Comparison of ENCODE assay signal across 17 mouse cellular contexts in genomic region chr2:168780596-168780995, GRCm38 (mm10). TPM values are rescaled to one million over a fixed set of nuclear protein-coding genes. Genes with fewer than 3 reads are reported as not detected.
DNase-seq lines count a peak whose midpoint lies in the region; ATAC-seq lines count a peak whose summit lies in the region.
"Had no signal": no experiment of that assay in that cellular context is flagged by ENCODE, and none has a peak within 500 bp of the region (broad histone marks: within the 10 kb centered on the region; RNA-seq: fewer than 3 reads in every experiment).

No protein-coding gene starts in this region.

- H3K4me3 ChIP-seq in liver, embryonic 11.5 days (ENCODE audit: low read depth, low read length) = no peak overlapping the region
- H3K4me3 ChIP-seq in embryonic facial prominence, embryonic 10.5 days = 0 out of 2 replicates have a peak overlapping the region, but pooled peaks have one; percentile 17
- H3K4me3 ChIP-seq in liver, embryonic 15.5 days (replicated peaks) = no peak overlapping the region
- H3K4me3 ChIP-seq in forebrain, embryonic 15.5 days = no peak overlapping the region
- H3K4me3 ChIP-seq: myocyte had no signal

- no peak overlapping the region for H3K9ac ChIP-seq in liver, embryonic 11.5 days (ENCODE audit: low read depth, low read length)
- H3K9ac ChIP-seq in liver, embryonic 15.5 days = no peak overlapping the region
- no peak overlapping the region for H3K9ac ChIP-seq in forebrain, embryonic 15.5 days (replicated peaks)

- H3K4me2 ChIP-seq in liver, embryonic 11.5 days = no peak overlapping the region
- no peak overlapping the region for H3K4me2 ChIP-seq in liver, embryonic 15.5 days
- no peak overlapping the region for H3K4me2 ChIP-seq in forebrain, embryonic 15.5 days (replicated peaks)

- no peaks in the 10 kb centered on the region; the same call in 1 of the 2 replicates for H3K4me1 ChIP-seq in liver, embryonic 11.5 days (replicated peaks; ENCODE audit: control insufficient read depth, insufficient read depth, low read length)
- peaks cover 26% of the 10 kb centered on the region for H3K4me1 ChIP-seq in embryonic facial prominence, embryonic 10.5 days
- H3K4me1 ChIP-seq in liver, embryonic 15.5 days (replicated peaks) = peaks cover 4% of the 10 kb centered on the region; the same call in 1 of the 2 replicates
- peaks cover 6% of the 10 kb centered on the region; the same call in 1 of the 2 replicates for H3K4me1 ChIP-seq in forebrain, embryonic 15.5 days

- H3K27ac ChIP-seq in liver, embryonic 11.5 days (ENCODE audit: low read depth, low read length) = peak overlapping the region; percentile 73
- H3K27ac ChIP-seq in embryonic facial prominence, embryonic 10.5 days (replicated peaks) = no peak overlapping the region
- 0 out of 2 replicates have a peak overlapping the region, but pooled peaks have one; percentile 6 for H3K27ac ChIP-seq in liver, embryonic 15.5 days (replicated peaks)
- H3K27ac ChIP-seq in forebrain, embryonic 15.5 days (replicated peaks) = no peak overlapping the region
- H3K27ac ChIP-seq: macrophage had no signal

- peak; percentile 29 for DNase-seq in embryo, embryonic 10.5 days (ENCODE audit: low spot score)
- no peak for DNase-seq in embryo, embryonic 9.5 days (ENCODE audit: extremely low spot score)
- DNase-seq in liver, embryonic 11.5 days (ENCODE audit: low spot score) = no peak
- DNase-seq in liver = no peak
- no peak for DNase-seq in embryonic facial prominence, embryonic 10.5 days (ENCODE audit: low spot score)
- DNase-seq in layer of hippocampus, adult 9-10 months (ENCODE audit: low spot score) = no peak
- DNase-seq: adrenal gland, postnatal 14 days; cerebellum, adult 9-11 months; heart, adult 18-20 months; kidney, postnatal 14 days; lung, adult 2 months had no signal

- H3K27me3 ChIP-seq in liver, embryonic 11.5 days (replicated peaks; ENCODE audit: control insufficient read depth, insufficient read depth, low read length) = no peaks in the 10 kb centered on the region
- peaks cover 23% of the 10 kb centered on the region for H3K27me3 ChIP-seq in embryonic facial prominence, embryonic 10.5 days (replicated peaks; ENCODE audit: low read depth, poor library complexity, severe bottlenecking)
- H3K27me3 ChIP-seq in liver, embryonic 15.5 days = no peaks in the 10 kb centered on the region
- no peaks in the 10 kb centered on the region for H3K27me3 ChIP-seq in forebrain, embryonic 15.5 days

- H3K9me3 ChIP-seq in liver, embryonic 11.5 days (ENCODE audit: control insufficient read depth, low read length) = no peaks in the 10 kb centered on the region
- H3K9me3 ChIP-seq in embryonic facial prominence, embryonic 10.5 days = no peaks in the 10 kb centered on the region
- no peaks in the 10 kb centered on the region for H3K9me3 ChIP-seq in liver, embryonic 15.5 days (replicated peaks)
- H3K9me3 ChIP-seq in forebrain, embryonic 15.5 days = no peaks in the 10 kb centered on the region

- no peak for ATAC-seq in liver, embryonic 11.5 days (replicated peaks; ENCODE audit: low FRiP score)
- ATAC-seq in liver, embryonic 15.5 days (ENCODE audit: insufficient read depth) = no peak
- ATAC-seq in forebrain, embryonic 15.5 days (replicated peaks) = no peak
- ATAC-seq: inflammation-experienced regulatory T-cells, adult 6 months had no signal

- 56% methylated on average over 9 of the region's 9 CpGs for WGBS in liver, embryonic 11.5 days
- 27% methylated on average over 9 of the region's 9 CpGs for WGBS in embryonic facial prominence, embryonic 10.5 days
- 57% methylated on average over 9 of the region's 9 CpGs for WGBS in liver, embryonic 15.5 days (ENCODE audit: insufficient replicate concordance)
- WGBS in forebrain, embryonic 15.5 days = 36% methylated on average over 9 of the region's 9 CpGs

- no peaks in the 10 kb centered on the region for H3K36me3 ChIP-seq in liver, embryonic 11.5 days (ENCODE audit: control insufficient read depth, insufficient read depth, low read length)
- H3K36me3 ChIP-seq in embryonic facial prominence, embryonic 10.5 days (replicated peaks) = no peaks in the 10 kb centered on the region
- no peaks in the 10 kb centered on the region for H3K36me3 ChIP-seq in liver, embryonic 15.5 days (replicated peaks)
- no peaks in the 10 kb centered on the region for H3K36me3 ChIP-seq in forebrain, embryonic 15.5 days

RNA-seq across cellular contexts. Expression of gene Sall4, which starts 12.9 kb away (rescaled TPM):
- polyA plus RNA-seq in liver, embryonic 11.5 days (2014; fragmentation: Nextera tagmentation; extraction: Ambion mirVana) = 14.2 and 17.2 TPM in 2 replicates
- 34.6 and 50.1 TPM in 2 replicates for polyA plus RNA-seq in embryonic facial prominence, embryonic 10.5 days (2016; fragmentation: Nextera tagmentation; extraction: Ambion mirVana)
- polyA plus RNA-seq in liver, embryonic 15.5 days (2015; fragmentation: Nextera tagmentation; extraction: Ambion mirVana) = 3.6 and 3.9 TPM in 2 replicates
- 0.47 and 0.88 TPM in 2 replicates for polyA plus RNA-seq in forebrain, embryonic 15.5 days (2015; fragmentation: Nextera tagmentation; extraction: Ambion mirVana)
- polyA plus RNA-seq: lung, adult 2 months; macrophage; myocyte; thymus, postnatal 0 days had no signal

RNA-seq across cellular contexts. Expression of gene Atp9a, which starts 38.4 kb away (rescaled TPM):
- polyA plus RNA-seq in liver, embryonic 11.5 days (2014; fragmentation: Nextera tagmentation; extraction: Ambion mirVana) = 4.4 and 5.5 TPM in 2 replicates
- 9.3 and 9.4 TPM in 2 replicates for polyA plus RNA-seq in embryonic facial prominence, embryonic 10.5 days (2016; fragmentation: Nextera tagmentation; extraction: Ambion mirVana)
- 3.3 and 4.2 TPM in 2 replicates for polyA plus RNA-seq in liver, embryonic 15.5 days (2015; fragmentation: Nextera tagmentation; extraction: Ambion mirVana)
- 60.4 and 91.5 TPM in 2 replicates for polyA plus RNA-seq in forebrain, embryonic 15.5 days (2015; fragmentation: Nextera tagmentation; extraction: Ambion mirVana)

Comparison
In these comparisons a context has a peak if more than half of its experiments do, and no peak if none do; other contexts are left out.
1. H3K27ac ChIP-seq: peak in liver, embryonic 11.5 days (single experiment) and liver, embryonic 15.5 days (single experiment); none in embryonic facial prominence, embryonic 10.5 days (single experiment) and forebrain, embryonic 15.5 days (single experiment).